In genomic region chr1:125910871-125911265, GRCm38 (mm10) we compare ENCODE assay signal across 10 mouse cellular contexts. TPM values are rescaled to one million over a fixed set of nuclear protein-coding genes. Genes with fewer than 3 reads are reported as not detected.
A peak's percentile ranks its signal among the peaks of the same experiment; 100 is the strongest.
DNase-seq lines count a peak whose midpoint lies in the region; ATAC-seq and TF ChIP-seq lines count a peak whose summit lies in the region.
"Had no signal": no experiment of that assay in that cellular context is flagged by ENCODE, and none has a peak within 500 bp of the region (broad histone marks: within the 10 kb centered on the region; RNA-seq: fewer than 3 reads in every experiment).

No protein-coding gene starts in this region.

- peak overlapping the region; percentile 99 for H3K4me2 ChIP-seq in forebrain, embryonic 16.5 days (ENCODE audit: low read length)
- peak overlapping the region; percentile 64; the same call in 1 of the 2 replicates for H3K4me2 ChIP-seq in liver, embryonic 16.5 days (ENCODE audit: low read depth, low read length)

- TF ChIP-seq CTCF in E14TG2a.4 (conservative IDR thresholded peaks at IDR 0.05; ENCODE audit: low read length): no peak

- DNase-seq in heart, adult 11 months: peak; percentile 39
- no peak for DNase-seq in heart, adult 8-10 months (ENCODE audit: low spot score)
- no peak for DNase-seq in thymus, postnatal 25 days
- DNase-seq in urinary bladder, postnatal 14 days (ENCODE audit: low spot score): no peak
- no peak for DNase-seq in left cerebral cortex, adult 18-20 months (ENCODE audit: low spot score in 2 of 2)

- 0% methylated on average over 9 of the region's 9 CpGs for WGBS in forebrain, embryonic 16.5 days
- 1% methylated on average over 9 of the region's 9 CpGs for WGBS in liver, embryonic 16.5 days (ENCODE audit: insufficient replicate concordance)

- H3K27ac ChIP-seq in forebrain, embryonic 16.5 days (ENCODE audit: low read length): no peak overlapping the region
- H3K27ac ChIP-seq in liver, embryonic 16.5 days (ENCODE audit: low read length): no peak overlapping the region
- H3K27ac ChIP-seq: macrophage had no signal

- H3K4me3 ChIP-seq in E14TG2a.4 (replicated peaks; ENCODE audit: low read length): peak overlapping the region; percentile 79
- H3K4me3 ChIP-seq in forebrain, embryonic 16.5 days (replicated peaks; ENCODE audit: low read length): peak overlapping the region; percentile 64
- peak overlapping the region; percentile 47 for H3K4me3 ChIP-seq in liver, embryonic 16.5 days (ENCODE audit: low read depth, low read length)

- no peaks in the 10 kb centered on the region for H3K9me3 ChIP-seq in E14TG2a.4 (ENCODE audit: low read length)
- H3K9me3 ChIP-seq in forebrain, embryonic 16.5 days (ENCODE audit: control insufficient read depth, low read length): no peaks in the 10 kb centered on the region
- no peaks in the 10 kb centered on the region for H3K9me3 ChIP-seq in liver, embryonic 16.5 days (replicated peaks; ENCODE audit: control insufficient read depth, low read length)

- peaks cover 12% of the 10 kb centered on the region for H3K4me1 ChIP-seq in E14TG2a.4 (replicated peaks; ENCODE audit: low read depth, low read length)
- peaks cover 30% of the 10 kb centered on the region for H3K4me1 ChIP-seq in forebrain, embryonic 16.5 days (replicated peaks; ENCODE audit: control insufficient read depth, insufficient read depth, low read length)
- no peaks in the 10 kb centered on the region; the same call in 1 of the 2 replicates for H3K4me1 ChIP-seq in liver, embryonic 16.5 days (ENCODE audit: control insufficient read depth, low read depth, low read length)

- H3K36me3 ChIP-seq in E14TG2a.4 (ENCODE audit: insufficient read depth, low read length): no peaks in the 10 kb centered on the region
- H3K36me3 ChIP-seq in forebrain, embryonic 16.5 days (ENCODE audit: control insufficient read depth, insufficient read depth): no peaks in the 10 kb centered on the region
- H3K36me3 ChIP-seq in liver, embryonic 16.5 days (ENCODE audit: control insufficient read depth, insufficient read depth): no peaks in the 10 kb centered on the region

- peak; percentile 56 for ATAC-seq in forebrain, embryonic 16.5 days
- ATAC-seq in liver, embryonic 16.5 days (ENCODE audit: low read depth): no peak

- peaks cover 55% of the 10 kb centered on the region for H3K27me3 ChIP-seq in E14TG2a.4 (ENCODE audit: insufficient read depth, low read length)
- H3K27me3 ChIP-seq in forebrain, embryonic 16.5 days (replicated peaks; ENCODE audit: control insufficient read depth, insufficient read depth, low read length): 0 out of 2 replicates have a peak, but pooled peaks cover 4% of the 10 kb centered on the region
- peaks cover 33% of the 10 kb centered on the region for H3K27me3 ChIP-seq in liver, embryonic 16.5 days (ENCODE audit: control insufficient read depth, insufficient read depth, low read depth, low read length)

- peak overlapping the region; percentile 64 for H3K9ac ChIP-seq in forebrain, embryonic 16.5 days (replicated peaks; ENCODE audit: low read depth, low read length)
- no peak overlapping the region for H3K9ac ChIP-seq in liver, embryonic 16.5 days (ENCODE audit: low read depth, low read length)

RNA-seq across cellular contexts. Expression of gene Lypd1, which starts 2.0 kb away (rescaled TPM):
- under 1 TPM; 0.22 to 0.87 (median 0.46) TPM for total RNA-seq in heart, adult 8-10 months (2022)
- polyA plus RNA-seq in forebrain, embryonic 16.5 days (2015; fragmentation: Nextera tagmentation; extraction: Ambion mirVana): 31.4 and 39.4 TPM in 2 replicates
- polyA plus RNA-seq in liver, embryonic 16.5 days (2015; fragmentation: Nextera tagmentation; extraction: Ambion mirVana): 0.54 and 0.80 TPM in 2 replicates
- total RNA-seq in left cerebral cortex, adult 18-20 months (2021): 10 to 100 TPM; 72.3 to 99.1 TPM
- polyA plus RNA-seq: C2C12, macrophage had no signal

Comparison
In these comparisons a context has a peak if more than half of its experiments do, and no peak if none do; other contexts are left out.
1. RNA of gene Lypd1, which starts 2.0 kb away (total RNA-seq): 72.3 to 99.1 TPM in left cerebral cortex, adult 18-20 months; 0.22 to 0.87 TPM in heart, adult 8-10 months; every median in the first group is over 10 times any median in the second.
2. Peak in every context shown above with its lines, with median percentiles within 50 percentile points of each other: H3K4me3 ChIP-seq.